Mouse (Mus musculus) layer of hippocampus, adult 9-11 months (tissue): ENCODE results near the gene Rapgef4.

Source experiments
- DNase-seq: peaks from one replicate; pipeline ENCODE4 v3.0.0; 2022

The Rapgef4 gene

DNA sequence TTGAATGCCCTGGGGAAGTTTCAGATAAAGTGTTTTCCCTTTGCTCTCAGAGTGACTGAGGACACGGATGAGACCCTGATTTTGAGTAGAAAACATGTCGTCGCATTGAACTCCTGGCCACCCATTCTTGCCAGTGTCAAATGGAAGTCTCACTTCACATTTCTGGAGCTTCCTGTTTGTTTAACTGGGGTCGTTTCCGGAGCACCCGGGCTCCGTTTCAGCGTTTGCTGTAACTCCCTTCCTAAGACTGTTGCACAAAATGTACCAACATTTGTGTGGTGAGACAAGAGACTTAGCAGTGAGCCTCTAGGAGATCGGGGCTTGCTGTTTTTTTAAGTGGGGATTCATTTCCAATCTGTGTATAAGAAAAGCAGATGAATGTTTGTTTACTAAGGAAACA, 220.5 kb downstream of the Rapgef4 start:
- DNase-seq = no peak

GRCm38 (mm10) chr2:72202252-72202651, 221.2 kb downstream of the Rapgef4 start:
- no peak for DNase-seq

DNA sequence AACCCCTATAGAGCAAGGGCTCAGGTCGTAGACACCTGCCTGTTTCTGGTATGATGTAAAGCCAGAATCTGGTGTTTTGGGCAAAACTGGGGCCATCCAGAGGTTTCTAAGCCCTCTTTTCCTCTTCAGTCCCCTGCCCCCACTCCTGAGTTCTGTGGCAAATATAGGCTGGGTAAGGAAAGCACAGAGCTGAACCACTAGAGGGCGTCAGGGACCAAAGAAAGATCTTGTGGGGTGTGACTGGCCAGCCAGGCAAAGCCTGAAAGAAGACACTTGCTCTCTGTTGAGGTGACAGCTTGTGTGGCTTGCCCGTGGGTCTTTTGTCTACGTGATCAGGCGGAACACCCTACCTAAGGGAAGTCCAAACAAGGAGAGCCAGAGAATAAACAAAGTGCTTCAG, 222.6 kb downstream of the Rapgef4 start:
- DNase-seq = peak; percentile 71

DNA sequence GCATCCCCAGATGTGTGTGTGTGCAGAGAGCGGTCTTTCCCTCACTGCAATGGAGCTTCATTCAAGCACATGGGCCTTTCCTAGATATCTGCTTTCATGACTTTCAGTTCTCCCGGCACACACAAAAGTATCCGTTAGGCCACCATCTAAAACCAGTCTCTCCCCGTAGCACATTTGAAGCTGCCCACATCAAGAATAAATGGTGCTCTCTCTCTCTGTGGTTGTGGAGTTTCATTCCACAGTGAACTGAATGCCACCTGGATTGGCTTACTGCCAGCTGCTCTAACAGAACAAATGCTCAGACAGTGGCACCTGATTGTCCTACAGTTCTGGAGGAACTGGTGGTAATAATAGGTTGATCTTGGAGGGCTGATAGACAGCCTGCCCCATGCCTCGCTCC, 224.8 kb downstream of the Rapgef4 start:
- DNase-seq = no peak

DNA sequence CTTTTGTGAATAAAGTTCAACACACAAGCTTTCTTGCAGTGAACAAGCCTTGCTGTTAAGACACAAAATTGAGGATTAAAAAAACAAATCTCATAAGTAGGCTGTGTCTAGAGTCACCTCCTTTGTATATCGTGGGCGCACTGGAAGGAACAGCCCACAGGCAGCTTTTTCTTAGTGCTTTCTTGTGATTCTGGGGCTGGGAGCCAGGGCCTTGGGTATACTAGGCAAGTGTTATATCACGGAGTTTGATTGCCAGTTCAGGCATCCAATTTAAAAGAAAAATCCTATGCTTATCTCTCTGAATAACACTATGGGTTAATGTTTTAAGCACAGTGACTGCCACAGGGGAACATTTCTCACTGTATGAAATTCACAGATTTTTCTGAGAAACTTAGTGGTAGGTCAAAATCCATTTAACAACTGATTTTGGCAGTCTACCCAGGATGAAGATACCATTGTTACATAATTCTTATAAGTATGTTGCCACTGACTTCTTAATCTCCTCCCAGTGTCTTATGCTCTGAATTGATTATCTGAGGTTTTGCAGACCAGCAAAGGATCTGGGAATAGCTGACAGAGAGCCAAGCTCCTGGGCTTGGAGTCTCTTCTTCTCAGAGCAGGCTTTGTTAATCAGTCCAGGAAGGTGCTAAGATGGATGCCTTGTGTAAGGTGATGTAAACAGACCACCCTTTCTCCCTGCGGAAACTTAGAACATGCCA, 225.6 kb downstream of the Rapgef4 start:
- DNase-seq = no peak

- DNase-seq = no peak
These were observed 236.3 kb downstream of the Rapgef4 start for GRCm38 (mm10) chr2:72217336-72217735.

DNA sequence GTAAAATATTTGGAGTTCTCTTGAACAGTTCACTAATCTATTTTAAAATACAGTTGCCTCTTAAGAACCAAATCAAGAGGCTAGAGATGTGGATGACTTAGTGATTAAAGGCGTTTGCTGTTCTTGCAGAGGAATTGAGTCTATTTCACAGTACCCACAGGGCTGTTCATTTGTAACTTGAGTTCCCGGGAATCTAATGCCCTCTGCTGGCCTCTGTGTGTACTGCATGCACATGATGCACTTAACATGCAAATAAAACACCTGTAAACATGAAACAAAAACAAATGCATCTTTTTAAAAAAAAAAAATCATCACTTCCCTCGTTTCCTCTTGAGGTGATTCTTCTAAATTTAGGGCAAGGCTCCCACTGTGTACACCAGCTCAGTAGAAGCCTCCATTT, 238.9 kb downstream of the Rapgef4 start:
- no peak for DNase-seq

DNA sequence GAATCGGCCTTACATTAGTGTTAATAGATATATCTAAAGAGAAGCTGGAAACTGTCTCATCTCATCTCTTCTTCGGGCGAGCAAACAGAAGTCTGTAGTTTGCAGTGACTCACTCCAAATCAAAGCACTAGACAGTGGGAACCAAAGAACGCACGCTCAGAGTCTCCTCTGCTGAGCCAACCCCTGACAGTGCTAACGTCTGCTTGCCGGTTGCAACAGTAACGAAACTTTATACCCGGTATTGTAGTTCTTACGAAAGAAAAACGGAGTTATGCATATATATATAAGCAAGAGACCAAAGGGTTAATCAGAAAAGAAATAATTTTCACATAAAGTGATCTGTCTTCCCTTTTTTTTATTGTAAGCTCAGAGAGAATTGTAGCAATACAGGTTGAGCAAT, 240.2 kb downstream of the Rapgef4 start:
- DNase-seq = no peak

GRCm38 (mm10) chr2:72221706-72222105, 240.7 kb downstream of the Rapgef4 start:
- no peak for DNase-seq

GRCm38 (mm10) chr2:72222276-72222675, 241.2 kb downstream of the Rapgef4 start:
- no peak for DNase-seq

DNA sequence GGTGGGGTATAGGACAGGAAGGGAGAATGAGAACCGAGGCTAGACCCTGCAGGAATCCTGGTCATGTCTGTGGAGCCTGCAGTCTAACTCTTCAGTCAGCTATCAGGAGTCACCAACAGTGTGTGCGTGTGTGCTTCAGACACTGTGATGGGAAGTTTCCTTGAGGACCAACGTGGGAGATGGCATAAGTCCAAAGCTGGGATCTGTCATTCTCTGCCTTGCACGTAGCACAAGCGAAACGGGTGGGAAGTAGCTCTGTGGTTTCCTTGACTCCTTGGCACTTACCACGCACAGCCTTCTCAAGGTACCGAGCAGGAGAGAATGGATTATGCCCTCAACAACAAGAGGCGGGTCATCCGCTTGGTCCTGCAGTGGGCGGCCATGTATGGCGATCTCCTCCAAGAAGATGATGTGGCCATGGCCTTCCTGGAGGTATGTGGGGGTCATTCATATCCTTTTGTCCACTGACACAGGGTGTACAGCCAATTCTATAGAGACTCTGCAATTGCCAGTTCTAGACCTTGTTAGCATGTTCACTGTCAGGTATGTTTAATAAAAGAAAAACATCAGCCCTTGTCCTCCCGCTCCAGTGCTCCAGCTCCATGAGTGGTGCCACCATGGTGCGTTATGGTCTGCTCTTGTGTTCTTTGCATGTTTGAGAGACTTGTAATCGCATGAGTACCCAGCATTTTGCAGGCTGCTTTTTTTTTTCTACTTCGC, 241.9 kb downstream of the Rapgef4 start:
- DNase-seq = no peak

GRCm38 (mm10) chr2:72223479-72223878, 242.4 kb downstream of the Rapgef4 start:
- no peak for DNase-seq

DNA sequence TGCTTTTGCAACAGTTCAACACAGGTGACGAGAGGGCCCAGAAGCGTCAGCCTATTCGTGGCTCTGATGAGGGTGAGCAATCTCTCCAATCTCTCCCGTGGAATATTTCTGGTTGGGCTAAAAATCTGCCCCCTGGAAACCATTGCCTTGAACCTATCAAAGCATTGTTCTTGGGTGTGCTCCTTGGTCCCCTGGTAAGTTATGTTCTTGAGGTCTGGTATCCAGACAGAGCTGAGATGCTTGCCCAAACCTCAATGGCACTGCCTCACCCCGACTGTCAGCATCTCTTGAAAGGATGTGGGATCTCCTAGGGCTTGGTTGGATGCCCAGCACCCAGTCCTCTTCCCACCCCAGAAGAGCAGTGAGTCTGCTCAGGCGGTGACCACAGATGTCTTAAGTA, 245.0 kb downstream of the Rapgef4 start:
- DNase-seq = no peak

- DNase-seq = no peak
These were observed 246.4 kb downstream of the Rapgef4 start for GRCm38 (mm10) chr2:72227416-72227815.

- DNase-seq = no peak
These were observed 247.8 kb downstream of the Rapgef4 start for GRCm38 (mm10) chr2:72228881-72229280.

DNA sequence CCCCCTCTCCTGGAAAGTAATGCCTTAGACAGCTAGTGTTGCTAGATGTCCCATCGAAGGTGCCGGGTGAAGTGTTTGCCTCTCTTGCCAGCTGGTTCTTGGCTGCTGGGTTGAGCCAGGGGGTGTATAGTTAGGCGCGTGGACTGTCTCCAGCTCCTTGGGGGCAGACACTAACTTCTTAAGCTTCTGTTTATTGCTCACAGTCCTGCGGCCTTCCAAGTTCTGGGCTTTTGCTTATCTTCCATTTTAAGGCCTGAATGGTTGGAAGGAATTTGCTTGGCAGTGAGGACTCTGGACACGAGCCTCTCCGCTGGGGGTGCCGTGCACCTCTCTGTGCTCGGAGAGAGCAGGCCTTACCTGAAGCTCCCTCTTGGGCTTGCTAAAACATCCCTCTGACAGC, 249.5 kb downstream of the Rapgef4 start:
- no peak for DNase-seq

- no peak for DNase-seq
These were observed 253.0 kb downstream of the Rapgef4 start for GRCm38 (mm10) chr2:72234085-72234484.

DNA sequence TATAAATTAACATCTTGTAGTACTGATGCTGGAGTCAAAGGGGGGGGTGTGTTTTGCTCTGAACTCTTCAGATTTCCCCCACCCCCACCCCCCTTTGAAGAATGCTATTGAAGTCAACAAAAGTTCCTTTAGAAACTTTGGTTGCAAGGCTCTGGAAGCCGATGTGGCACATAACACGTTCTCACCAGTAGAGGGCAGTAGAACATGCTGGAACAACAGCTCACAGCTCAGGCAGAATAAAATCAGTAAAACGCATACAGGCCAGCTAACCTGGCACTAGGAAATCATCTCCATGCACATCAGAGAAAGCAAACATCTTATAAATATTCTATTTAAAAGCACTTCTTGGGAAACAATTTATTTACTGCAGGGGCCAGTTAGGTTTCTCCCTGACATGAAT, 253.9 kb downstream of the Rapgef4 start:
- DNase-seq = peak; percentile 69

DNA sequence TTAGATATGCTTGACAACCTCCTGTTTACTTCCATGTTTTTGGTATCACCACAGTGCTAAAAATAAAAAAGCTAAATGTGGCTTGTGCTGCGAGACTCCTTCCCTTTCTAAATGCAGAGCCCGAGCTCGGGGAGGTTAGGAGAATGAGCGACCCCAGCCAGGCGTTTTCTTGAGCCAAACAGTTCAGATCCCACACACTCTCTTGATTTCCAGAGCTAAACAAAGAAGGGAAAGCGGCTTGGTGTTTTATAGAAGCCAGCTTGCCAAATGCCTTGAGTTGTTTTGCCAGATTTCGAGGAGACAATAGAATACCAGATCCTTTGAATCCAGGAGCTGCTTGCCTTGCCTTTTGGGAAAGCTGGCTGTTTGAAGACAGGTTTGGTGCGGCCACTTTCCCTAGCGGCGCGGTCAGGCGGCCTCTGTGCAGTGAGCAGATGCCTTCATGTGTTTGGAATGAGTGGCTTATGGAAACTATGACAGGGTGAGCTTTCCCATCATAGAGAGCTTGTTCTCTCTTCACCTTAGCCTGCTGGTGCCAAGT, 254.4 kb downstream of the Rapgef4 start:
- DNase-seq = no peak

DNA sequence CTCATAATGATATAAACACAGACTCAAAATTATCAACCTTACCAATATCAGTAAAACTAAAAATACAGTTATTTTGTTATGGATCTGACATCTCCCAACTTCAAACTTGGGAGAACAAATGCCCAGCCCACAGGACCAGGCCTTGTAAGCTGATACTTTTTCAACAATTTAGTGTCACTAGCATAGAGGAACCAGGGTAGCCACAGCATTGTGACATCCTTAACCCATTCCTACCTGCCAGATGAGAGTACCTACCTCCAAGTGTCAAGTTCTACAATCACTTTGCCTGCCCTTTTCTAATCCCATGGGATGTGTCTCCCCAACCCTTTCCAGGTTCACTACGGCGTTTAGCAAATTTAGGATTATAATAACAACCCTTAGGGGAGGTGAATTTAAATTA, 257.4 kb downstream of the Rapgef4 start:
- no peak for DNase-seq

DNA sequence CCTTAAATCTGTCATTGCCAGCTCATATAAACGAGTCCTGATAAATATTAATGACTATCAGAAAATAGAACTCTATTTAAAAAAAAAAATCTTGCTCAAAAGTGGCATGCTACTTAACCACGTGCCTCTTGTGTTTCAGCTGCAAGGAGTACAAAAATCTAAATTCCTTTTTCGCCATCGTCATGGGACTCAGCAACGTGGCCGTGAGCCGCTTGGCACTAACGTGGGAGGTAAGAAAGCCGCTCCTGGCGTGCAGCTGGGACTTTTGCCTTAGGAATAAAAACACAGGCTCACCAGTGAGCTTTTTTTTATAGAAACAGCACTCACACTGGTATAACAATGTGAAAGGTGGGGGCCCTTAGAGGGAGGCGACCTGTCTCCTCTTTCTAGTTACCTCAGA, 257.9 kb downstream of the Rapgef4 start:
- no peak for DNase-seq

DNA sequence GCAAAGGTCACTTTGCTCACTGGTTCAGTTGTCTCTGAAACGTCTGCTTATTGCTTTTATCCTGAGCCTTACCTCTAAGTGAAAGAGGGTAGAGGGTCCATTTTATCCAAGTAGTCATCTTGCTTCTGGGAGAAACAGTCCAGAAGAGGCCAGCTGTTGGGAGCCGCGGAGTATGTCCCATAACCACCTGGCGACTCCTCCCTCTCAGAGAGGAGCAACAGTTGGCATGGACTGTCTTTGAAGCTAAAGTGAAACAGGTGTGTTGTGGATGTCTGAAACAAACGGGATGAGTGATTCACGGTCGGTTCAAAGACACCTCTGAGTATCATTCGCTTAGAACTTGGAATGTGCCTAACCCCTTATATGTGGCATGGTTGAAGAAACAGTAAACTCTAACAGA, 258.4 kb downstream of the Rapgef4 start:
- DNase-seq = no peak

GRCm38 (mm10) chr2:72239993-72240392, 259.0 kb downstream of the Rapgef4 start:
- no peak for DNase-seq

DNA sequence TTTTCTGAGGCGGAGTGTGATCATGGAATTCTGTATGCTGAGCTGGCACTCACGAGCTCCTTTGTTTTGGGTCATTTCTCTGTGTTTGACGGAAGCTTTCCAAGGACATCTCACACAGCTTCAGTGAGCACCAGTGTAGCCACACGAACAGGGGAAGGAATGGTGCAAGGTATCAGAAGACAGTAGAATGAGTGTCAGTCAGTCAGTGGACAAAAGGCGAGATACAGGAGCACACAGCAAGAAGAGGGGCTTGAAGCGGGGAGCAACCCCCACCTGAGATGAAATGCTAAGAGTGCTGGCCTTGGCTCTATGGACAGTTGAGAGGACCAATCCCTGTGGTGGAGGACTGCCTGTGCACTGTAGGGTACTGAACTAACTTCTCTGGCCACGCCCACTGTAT, 259.7 kb downstream of the Rapgef4 start:
- DNase-seq = no peak
